Mouse (Mus musculus): Measurements from ENCODE around the gene Gm12216. TPM values are rescaled to one million over a fixed set of nuclear protein-coding genes. Genes with fewer than 3 reads are reported as not detected.

Gm12216 gene
- total RNA-seq, 2 experiments from 2014 or later, result 4.3 to 9.1 TPM

GRCm38 (mm10) chr11:53825409-53825808 is 33.6 kb downstream of the Gm12216 start:
- DNase-seq (ENCODE audit: extremely low spot score in 1 of 2, low spot score in 1 of 2), result no peak

- no peak for DNase-seq (ENCODE audit: extremely low spot score in 1 of 2, low spot score in 1 of 2)
Measured at GRCm38 (mm10) chr11:53821945-53822338, 37.1 kb downstream of the Gm12216 start.

- no peak for DNase-seq (ENCODE audit: extremely low spot score in 1 of 2, low spot score in 1 of 2)
Measured at GRCm38 (mm10) chr11:53821230-53821944, 37.7 kb downstream of the Gm12216 start.

GRCm38 (mm10) chr11:53820516-53821170 is 38.4 kb downstream of the Gm12216 start:
- DNase-seq (ENCODE audit: extremely low spot score in 1 of 2, low spot score in 1 of 2), result no peak

- no peak for DNase-seq (ENCODE audit: extremely low spot score in 1 of 2, low spot score in 1 of 2)
Measured at GRCm38 (mm10) chr11:53819511-53819910, 39.5 kb downstream of the Gm12216 start.

- DNase-seq (ENCODE audit: extremely low spot score in 1 of 2, low spot score in 1 of 2), result no peak
Measured at GRCm38 (mm10) chr11:53818794-53819193, 40.3 kb downstream of the Gm12216 start.

- no peak for DNase-seq (ENCODE audit: extremely low spot score in 1 of 2, low spot score in 1 of 2)
Measured at GRCm38 (mm10) chr11:53816841-53817375, 42.1 kb downstream of the Gm12216 start.

GRCm38 (mm10) chr11:53814810-53815209 is 44.2 kb downstream of the Gm12216 start:
- no peak for DNase-seq (ENCODE audit: extremely low spot score in 1 of 2, low spot score in 1 of 2)

GRCm38 (mm10) chr11:53813001-53813868 is 45.8 kb downstream of the Gm12216 start:
- no peak for DNase-seq (ENCODE audit: extremely low spot score in 1 of 2, low spot score in 1 of 2)

- DNase-seq (ENCODE audit: extremely low spot score in 1 of 2, low spot score in 1 of 2), result no peak
Measured at GRCm38 (mm10) chr11:53811312-53811711, 47.7 kb downstream of the Gm12216 start.

GRCm38 (mm10) chr11:53810749-53811148 is 48.3 kb downstream of the Gm12216 start:
- no peak for DNase-seq (ENCODE audit: extremely low spot score in 1 of 2, low spot score in 1 of 2)

- no peak for DNase-seq (ENCODE audit: extremely low spot score in 1 of 2, low spot score in 1 of 2)
Measured at GRCm38 (mm10) chr11:53810156-53810555, 48.9 kb downstream of the Gm12216 start.

- DNase-seq (ENCODE audit: extremely low spot score in 1 of 2, low spot score in 1 of 2), result no peak
Measured at GRCm38 (mm10) chr11:53809354-53809753, 49.7 kb downstream of the Gm12216 start.

GRCm38 (mm10) chr11:53805786-53806185 is 53.3 kb downstream of the Gm12216 start:
- no peak for DNase-seq (ENCODE audit: extremely low spot score in 1 of 2, low spot score in 1 of 2)

GRCm38 (mm10) chr11:53804569-53805344 is 54.3 kb downstream of the Gm12216 start:
- DNase-seq (ENCODE audit: extremely low spot score in 1 of 2, low spot score in 1 of 2), result no peak

GRCm38 (mm10) chr11:53803494-53803893 is 55.6 kb downstream of the Gm12216 start:
- DNase-seq (ENCODE audit: extremely low spot score in 1 of 2, low spot score in 1 of 2), result no peak

- no peak for DNase-seq (ENCODE audit: extremely low spot score in 1 of 2, low spot score in 1 of 2)
Measured at GRCm38 (mm10) chr11:53803093-53803492, 56.0 kb downstream of the Gm12216 start.

- no peak for DNase-seq (ENCODE audit: extremely low spot score in 1 of 2, low spot score in 1 of 2)
Measured at GRCm38 (mm10) chr11:53800975-53801374, 58.1 kb downstream of the Gm12216 start.

- no peak for DNase-seq (ENCODE audit: extremely low spot score in 1 of 2, low spot score in 1 of 2)
Measured at GRCm38 (mm10) chr11:53800036-53800435, 59.0 kb downstream of the Gm12216 start.
